Mouse (Mus musculus): ENCODE results near the gene Tmem198.

Tmem198 gene

DNA sequence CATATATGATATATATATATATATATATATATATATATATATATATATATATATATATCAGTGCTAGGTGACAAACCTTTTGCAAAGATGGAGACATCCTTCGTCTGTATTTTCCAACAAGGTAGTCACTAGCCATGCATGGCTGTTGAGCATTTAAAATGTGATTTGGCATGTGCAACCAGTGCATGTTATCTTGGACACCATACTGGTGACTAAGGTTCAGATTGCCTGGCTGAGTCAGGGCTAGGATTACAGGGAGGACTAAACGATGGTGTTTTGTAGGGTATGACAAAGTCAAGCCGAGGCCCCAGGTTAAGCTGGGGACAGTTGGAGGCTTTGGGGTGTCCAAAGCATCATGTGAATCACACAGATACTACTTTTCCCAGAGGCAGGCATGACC lies 23.9 kb upstream of the Tmem198 start:
- no peak for DNase-seq (ENCODE audit: low spot score in 2 of 2)

DNA sequence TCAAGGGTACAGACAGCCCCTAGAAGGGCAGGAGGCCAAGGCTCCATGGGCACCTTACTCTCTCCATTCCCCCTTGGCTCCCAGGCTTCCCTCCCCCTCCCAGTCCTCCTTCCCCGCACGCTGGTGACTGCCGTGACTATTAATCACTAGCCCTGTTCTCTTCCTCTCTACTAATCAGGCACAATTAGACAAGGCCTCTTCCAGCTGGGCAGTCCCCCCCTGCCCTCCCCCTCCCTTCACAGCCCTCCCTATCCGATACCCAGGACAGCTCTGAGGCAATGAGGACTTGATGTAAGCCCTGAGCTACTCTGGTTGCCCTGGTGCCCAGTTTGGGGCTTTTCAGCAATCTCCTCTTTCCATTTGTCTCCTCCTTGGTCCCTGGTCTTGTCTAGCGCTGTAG lies 23.4 kb upstream of the Tmem198 start:
- no peak for DNase-seq (ENCODE audit: low spot score in 2 of 2)

GRCm38 (mm10) chr1:75456746-75457564 lies 22.4 kb upstream of the Tmem198 start:
- no peak for DNase-seq (ENCODE audit: low spot score in 2 of 2)

GRCm38 (mm10) chr1:75457710-75458024 lies 21.7 kb upstream of the Tmem198 start:
- no peak for DNase-seq (ENCODE audit: low spot score in 2 of 2)

GRCm38 (mm10) chr1:75458025-75458788 lies 21.1 kb upstream of the Tmem198 start:
- DNase-seq (ENCODE audit: low spot score in 2 of 2), result peak in 1 of 2 experiments; percentile 65

- DNase-seq (ENCODE audit: low spot score in 2 of 2), result peak; percentile 74 to 81
These were observed 20.3 kb upstream of the Tmem198 start for GRCm38 (mm10) chr1:75458789-75459684.

GRCm38 (mm10) chr1:75460297-75460696 lies 19.0 kb upstream of the Tmem198 start:
- no peak for DNase-seq (ENCODE audit: low spot score in 2 of 2)

GRCm38 (mm10) chr1:75462636-75463035 lies 16.7 kb upstream of the Tmem198 start:
- DNase-seq (ENCODE audit: low spot score in 2 of 2), result no peak

DNA sequence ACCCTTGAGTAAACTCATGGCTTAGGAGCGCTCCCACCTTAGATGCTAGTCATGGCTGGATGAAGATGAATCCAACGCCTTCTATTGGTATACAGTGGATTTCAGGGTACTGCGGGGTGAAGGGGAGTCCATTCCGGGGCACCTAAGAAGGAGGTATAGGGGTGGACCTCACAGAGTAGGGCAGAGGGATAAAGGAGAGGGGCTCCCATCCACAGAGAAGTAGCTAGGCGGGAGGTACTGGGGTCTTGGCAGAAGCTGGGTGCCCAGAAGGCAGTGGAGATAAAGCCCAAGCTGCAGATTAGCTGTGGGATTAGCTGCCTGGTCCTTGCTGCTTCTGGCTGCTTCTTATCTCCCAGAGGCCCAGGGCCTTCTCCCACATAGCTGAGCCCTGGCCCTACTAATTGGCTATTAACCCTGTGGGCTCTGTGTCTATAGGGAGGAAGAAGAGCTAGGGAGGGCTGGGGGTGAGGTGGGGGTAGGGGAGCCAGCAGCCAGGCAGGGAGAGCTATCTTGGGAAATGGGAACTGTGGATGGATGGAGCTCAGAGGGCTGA lies 15.6 kb upstream of the Tmem198 start:
- DNase-seq (ENCODE audit: low spot score in 2 of 2), result no peak

DNA sequence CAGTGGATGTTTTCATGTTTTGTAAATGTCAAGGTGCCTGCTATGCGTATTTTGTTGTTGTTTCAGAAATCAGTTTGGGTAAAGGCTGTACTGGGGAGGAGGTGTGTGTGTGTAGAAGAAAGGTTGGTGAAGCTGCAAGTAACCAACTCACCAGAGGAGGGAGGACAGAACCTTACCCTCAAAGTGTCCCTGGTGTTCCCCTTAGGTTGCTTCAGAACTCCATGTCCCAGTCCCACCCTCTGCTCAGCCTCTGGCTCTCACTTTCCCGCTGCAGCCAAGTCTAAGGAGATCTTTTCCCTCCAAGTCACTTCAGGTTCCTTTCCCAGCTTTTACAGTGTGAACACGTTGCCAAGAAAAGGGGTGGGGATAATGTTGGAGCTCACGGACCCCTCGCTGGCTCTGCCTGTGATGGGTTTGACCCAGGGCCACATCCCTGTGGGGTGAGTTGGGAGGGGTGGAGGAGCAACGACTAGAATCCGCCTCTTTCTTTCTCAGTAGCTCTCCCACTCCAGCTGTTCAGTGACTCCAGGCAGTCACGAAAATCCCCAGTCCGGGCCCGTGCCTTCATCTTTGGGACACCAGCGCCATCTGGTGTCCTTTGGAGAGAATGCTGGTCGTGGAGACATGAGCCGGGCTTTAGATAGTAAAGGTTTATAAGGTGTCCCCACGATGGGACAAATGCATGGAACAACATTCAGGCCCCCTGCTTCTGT lies 12.0 kb upstream of the Tmem198 start:
- DNase-seq (ENCODE audit: low spot score in 2 of 2), result peak; percentile 79 to 88

- no peak for DNase-seq (ENCODE audit: low spot score in 2 of 2)
These were observed 10.0 kb upstream of the Tmem198 start for GRCm38 (mm10) chr1:75469287-75469825.

DNA sequence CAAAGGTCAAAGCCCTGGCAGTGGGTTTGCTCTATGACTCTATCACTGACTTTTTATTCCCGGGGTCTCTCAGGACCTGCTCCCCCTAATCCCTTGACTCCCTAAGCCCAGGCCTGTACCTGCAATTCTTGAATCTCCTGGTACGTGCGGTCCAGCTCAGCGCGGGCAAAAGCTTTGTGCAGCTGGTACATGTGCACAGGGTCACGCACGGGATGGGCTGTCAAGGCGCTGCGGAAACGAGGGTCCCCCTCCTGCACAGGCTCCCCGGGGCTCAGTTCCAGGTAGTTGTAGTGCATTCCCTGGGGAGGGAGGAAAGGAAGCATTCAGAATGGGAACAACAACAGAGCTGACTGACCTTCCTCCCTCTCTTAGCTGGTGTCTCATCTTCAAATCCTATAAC lies 2.9 kb upstream of the Tmem198 start:
- no peak for DNase-seq (ENCODE audit: low spot score in 2 of 2)

DNA sequence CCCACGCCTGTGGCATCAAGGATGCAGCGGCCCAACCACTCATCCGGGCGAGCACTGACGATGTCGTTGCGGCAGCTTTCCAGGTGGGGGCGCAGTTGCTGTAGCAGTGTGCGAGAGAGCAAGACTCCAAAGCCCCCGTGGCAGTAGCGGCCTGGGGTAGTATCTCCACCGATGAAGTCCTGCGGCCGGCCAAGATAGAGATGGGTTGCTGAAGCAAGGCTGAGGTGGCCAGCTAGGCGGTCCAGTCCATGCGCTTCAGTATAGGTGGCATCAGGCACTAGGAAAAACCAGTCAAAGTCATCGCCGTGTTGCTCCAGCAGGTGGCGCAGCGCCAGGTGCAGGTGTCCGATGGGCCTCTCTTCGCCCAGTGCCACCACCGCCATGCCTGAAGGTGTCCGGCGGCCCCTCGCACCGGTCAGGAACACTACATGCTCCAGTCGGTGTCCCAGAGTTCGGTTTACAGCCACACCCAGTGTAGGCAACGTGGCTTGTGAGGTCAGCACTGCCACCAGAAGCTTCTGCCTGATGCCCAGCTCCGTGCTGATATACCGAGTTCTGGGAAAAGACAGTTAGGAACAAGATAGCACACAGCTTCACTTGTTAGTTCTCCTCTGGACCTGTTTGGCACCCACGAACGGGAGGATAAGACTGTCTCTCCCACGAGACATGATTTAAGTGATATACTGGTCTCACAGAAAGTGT lies 1.9 kb upstream of the Tmem198 start:
- DNase-seq (ENCODE audit: low spot score in 2 of 2), result peak; percentile 86 to 88

DNA sequence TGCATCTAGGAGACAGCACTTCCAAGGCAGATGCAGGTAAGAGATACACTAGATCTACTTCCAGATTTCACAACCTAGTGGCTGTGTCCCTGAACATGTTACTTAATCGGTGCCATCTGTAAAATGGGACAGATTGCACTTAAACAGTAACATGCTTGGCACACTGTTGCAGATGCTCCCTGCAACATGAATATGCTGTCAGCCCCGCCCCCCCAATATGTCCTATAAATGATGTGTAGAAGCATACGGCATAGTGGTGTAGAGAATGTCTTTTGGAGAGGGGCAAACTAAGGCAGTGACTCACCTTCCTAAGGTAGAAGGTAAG lies 1.4 kb upstream of the Tmem198 start:
- DNase-seq (ENCODE audit: low spot score in 2 of 2), result peak in 1 of 2 experiments; percentile 25

- no peak for DNase-seq (ENCODE audit: low spot score in 2 of 2)
These were observed 835 bp upstream of the Tmem198 start for GRCm38 (mm10) chr1:75478497-75478896.

GRCm38 (mm10) chr1:75479635-75479989 lies 280 bp downstream of the Tmem198 start:
- no peak for DNase-seq (ENCODE audit: low spot score in 2 of 2)

GRCm38 (mm10) chr1:75480036-75480435 lies 704 bp downstream of the Tmem198 start:
- no peak for DNase-seq (ENCODE audit: low spot score in 2 of 2)

DNA sequence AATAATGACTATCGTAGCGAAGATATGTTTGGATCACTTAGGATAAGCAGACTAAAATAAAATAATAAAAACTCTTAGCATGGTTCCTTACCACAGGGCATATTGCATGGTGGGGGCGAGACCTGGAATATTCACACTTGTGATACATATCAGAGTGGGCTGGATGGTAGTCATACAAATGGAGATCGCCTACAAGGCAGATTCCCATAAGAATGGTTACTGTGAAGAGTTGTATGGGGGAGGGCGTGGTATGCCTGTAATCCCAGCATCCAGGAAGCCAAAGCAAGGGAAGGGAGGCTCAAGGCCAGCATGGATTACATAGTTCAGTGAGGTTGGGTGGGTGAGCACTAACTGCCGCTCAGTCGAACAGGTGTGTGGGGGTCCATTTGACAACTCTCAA lies 1.4 kb downstream of the Tmem198 start:
- DNase-seq (ENCODE audit: low spot score in 2 of 2), result peak in 1 of 2 experiments; percentile 50

- no peak for DNase-seq (ENCODE audit: low spot score in 2 of 2)
These were observed 7.2 kb downstream of the Tmem198 start for GRCm38 (mm10) chr1:75486561-75486960.

GRCm38 (mm10) chr1:75487040-75487404 lies 7.7 kb downstream of the Tmem198 start:
- no peak for DNase-seq (ENCODE audit: low spot score in 2 of 2)

Measured in frontal cortex, postnatal 36 days (tissue).